Mouse (Mus musculus): Measurements from ENCODE around the gene Gm10717. TPM values are rescaled to one million over a fixed set of nuclear protein-coding genes. Genes with fewer than 3 reads are reported as not detected.

The Gm10717 gene
- polyA plus RNA-seq, 1 experiment, result not detected

Other genes starting within 250 kb of the Gm10717 start
- not detected in 2 replicates for gene Gm10722, start 24.5 kb upstream of the Gm10717 start, polyA plus RNA-seq (2012; rRNA removed)
- gene Gm11168, start 22.1 kb upstream of the Gm10717 start, polyA plus RNA-seq (2012; rRNA removed), result not detected in 2 replicates
- not detected in 2 replicates for gene Gm10721, start 12.3 kb upstream of the Gm10717 start, polyA plus RNA-seq (2012; rRNA removed)
- not detected in 2 replicates for gene Gm10720, start 9.8 kb upstream of the Gm10717 start, polyA plus RNA-seq (2012; rRNA removed)
- not detected in 2 replicates for gene Gm10719, start 8.0 kb upstream of the Gm10717 start, polyA plus RNA-seq (2012; rRNA removed)
- not detected in 2 replicates for gene Gm10718, start 1.9 kb upstream of the Gm10717 start, polyA plus RNA-seq (2012; rRNA removed)
- not detected in 2 replicates for gene Gm17535, start 9.2 kb downstream of the Gm10717 start, polyA plus RNA-seq (2012; rRNA removed)
- gene Gm10715, start 11.5 kb downstream of the Gm10717 start, polyA plus RNA-seq (2012; rRNA removed), result not detected in 2 replicates

Measured in lung, adult 2 months (tissue).